Mouse (Mus musculus): ENCODE data around the gene Xylt1. TPM values are rescaled to one million over a fixed set of nuclear protein-coding genes. Genes with fewer than 3 reads are reported as not detected.
A peak's percentile ranks its signal among the peaks of the same experiment; 100 is the strongest.

Xylt1 gene
- polyA plus RNA-seq, 1 experiment from 2014 or later = 1.1 TPM

DNA sequence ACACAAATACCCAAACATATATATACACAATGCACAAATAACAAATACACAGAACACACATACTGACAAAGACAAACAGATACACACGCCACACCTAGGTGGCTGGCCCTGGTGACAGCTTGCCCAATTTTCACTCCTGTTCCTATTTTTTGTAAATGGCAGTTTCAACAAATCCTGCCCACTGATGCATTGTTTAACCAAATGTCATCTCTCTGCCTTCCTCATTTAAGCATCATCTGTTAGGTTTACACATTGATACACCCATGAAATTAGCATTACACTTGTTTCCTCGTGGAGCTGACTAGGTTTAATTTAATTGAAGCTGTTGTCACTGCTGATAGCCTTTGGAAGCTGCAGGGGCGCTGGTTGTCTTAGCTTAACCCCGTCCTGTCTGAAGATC lies 194.6 kb downstream of the Xylt1 start:
- ATAC-seq (ENCODE audit: low FRiP score) = no peak
- Histone ChIP-seq H3K9me3 (ENCODE audit: control insufficient read depth, low read length) (no peaks in the 10 kb centered on the region), H3K27ac (ENCODE audit: low read depth, low read length) (no peak overlapping the region), H3K27me3 (ENCODE audit: control insufficient read depth, insufficient read depth, low read length) (no peaks in the 10 kb centered on the region), H3K4me2 (no peak overlapping the region), H3K4me3 (ENCODE audit: low read depth, low read length) (no peak overlapping the region), H3K36me3 (ENCODE audit: control insufficient read depth, insufficient read depth, low read length) (no peaks in the 10 kb centered on the region), H3K4me1 (ENCODE audit: control insufficient read depth, insufficient read depth, low read length) (no peaks in the 10 kb centered on the region), H3K9ac (ENCODE audit: low read length) (no peak overlapping the region)
- DNase-seq (ENCODE audit: low spot score, missing footprints) = no peak
- WGBS = 45% methylated on average over 4 of the region's 4 CpGs

DNA sequence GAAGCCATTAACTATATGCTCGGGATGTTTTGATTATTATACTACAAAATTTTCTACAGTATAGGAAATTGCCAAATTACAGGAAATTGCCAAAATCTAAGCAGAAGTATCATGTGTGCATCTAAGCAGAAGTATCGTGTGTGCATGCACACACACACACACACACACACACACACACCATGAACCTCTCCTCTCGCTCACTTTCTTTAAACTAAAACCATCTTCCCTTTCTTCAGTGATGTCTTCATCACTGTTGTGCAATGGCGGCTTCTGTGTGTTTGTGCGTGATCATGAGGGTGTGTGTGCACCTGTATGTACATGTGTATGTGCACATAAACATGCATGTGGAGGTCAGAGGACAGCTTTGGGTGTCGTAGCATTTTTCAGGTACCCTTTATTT lies 196.3 kb downstream of the Xylt1 start:
- no peaks in the 10 kb centered on the region for H3K9me3 ChIP-seq (ENCODE audit: control insufficient read depth, low read length)
- no peak overlapping the region for H3K9ac ChIP-seq (ENCODE audit: low read length)
- H3K4me3 ChIP-seq (ENCODE audit: low read depth, low read length) = no peak overlapping the region
- DNase-seq (ENCODE audit: low spot score, missing footprints) (no peak), ATAC-seq (ENCODE audit: low FRiP score) (no peak)
- 95% methylated on average over 6 of the region's 6 CpGs for WGBS
- no peak overlapping the region for H3K27ac ChIP-seq (ENCODE audit: low read depth, low read length)
- no peaks in the 10 kb centered on the region for H3K27me3 ChIP-seq (ENCODE audit: control insufficient read depth, insufficient read depth, low read length)
- H3K36me3 ChIP-seq (ENCODE audit: control insufficient read depth, insufficient read depth, low read length) = no peaks in the 10 kb centered on the region
- no peaks in the 10 kb centered on the region for H3K4me1 ChIP-seq (ENCODE audit: control insufficient read depth, insufficient read depth, low read length)
- H3K4me2 ChIP-seq = no peak overlapping the region

DNA sequence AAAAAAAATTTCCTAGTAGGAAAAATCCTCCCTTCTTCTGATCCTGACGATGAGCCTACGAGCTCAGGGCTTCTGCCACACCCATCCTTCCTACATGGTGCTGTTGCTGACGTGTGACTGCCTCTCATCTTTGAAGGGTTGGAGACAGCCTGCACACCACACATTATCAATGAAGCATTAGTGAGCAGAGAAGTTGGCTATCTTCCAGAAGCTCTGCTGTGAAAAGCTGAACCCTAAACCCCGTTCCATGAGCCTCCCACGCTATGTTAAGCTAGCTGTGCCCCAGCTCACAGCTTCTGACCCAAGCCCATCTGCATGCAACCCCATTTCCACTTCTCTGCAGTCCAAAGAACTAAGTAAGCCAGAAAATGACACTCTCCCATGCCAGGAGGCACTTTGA lies 204.4 kb downstream of the Xylt1 start:
- no peak overlapping the region for H3K9ac ChIP-seq (ENCODE audit: low read length)
- DNase-seq (ENCODE audit: low spot score, missing footprints) = peak; percentile 14
- ATAC-seq (ENCODE audit: low FRiP score) = no peak
- peaks cover 9% of the 10 kb centered on the region; the same call in 1 of the 2 replicates for H3K4me1 ChIP-seq (ENCODE audit: control insufficient read depth, insufficient read depth, low read length)
- H3K4me3 ChIP-seq (ENCODE audit: low read depth, low read length) = no peak overlapping the region
- 80% methylated on average over 5 of the region's 5 CpGs for WGBS
- no peaks in the 10 kb centered on the region for H3K9me3 ChIP-seq (ENCODE audit: control insufficient read depth, low read length)
- H3K27ac ChIP-seq (ENCODE audit: low read depth, low read length) = no peak overlapping the region
- H3K36me3 ChIP-seq (ENCODE audit: control insufficient read depth, insufficient read depth, low read length) = no peaks in the 10 kb centered on the region
- H3K4me2 ChIP-seq = no peak overlapping the region
- H3K27me3 ChIP-seq (ENCODE audit: control insufficient read depth, insufficient read depth, low read length) = no peaks in the 10 kb centered on the region

DNA sequence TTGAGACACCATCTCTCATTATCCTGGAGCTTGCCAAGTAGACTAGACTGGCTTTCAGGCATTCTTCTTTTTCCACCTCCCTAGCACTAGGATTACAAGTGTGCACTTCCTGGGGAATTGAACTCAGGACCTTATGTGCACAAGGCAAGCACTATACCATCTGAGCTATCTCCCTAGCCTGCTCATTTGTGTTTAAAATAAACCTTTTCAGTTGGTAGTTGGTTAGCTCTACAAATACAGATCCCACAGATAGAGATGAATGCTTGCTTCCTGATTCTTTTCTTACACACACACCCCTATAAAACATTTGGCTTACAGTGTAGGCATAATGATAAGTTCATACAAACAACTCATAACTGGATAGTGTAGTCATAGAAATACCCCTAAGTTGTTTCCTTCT lies 206.0 kb downstream of the Xylt1 start:
- peak; percentile 6 for DNase-seq (ENCODE audit: low spot score, missing footprints)
- no peak overlapping the region for H3K27ac ChIP-seq (ENCODE audit: low read depth, low read length)
- H3K36me3 ChIP-seq (ENCODE audit: control insufficient read depth, insufficient read depth, low read length) = no peaks in the 10 kb centered on the region
- no peak overlapping the region for H3K4me3 ChIP-seq (ENCODE audit: low read depth, low read length)
- H3K9me3 ChIP-seq (ENCODE audit: control insufficient read depth, low read length) = no peaks in the 10 kb centered on the region
- H3K9ac ChIP-seq (ENCODE audit: low read length) = no peak overlapping the region
- no peak overlapping the region for H3K4me2 ChIP-seq
- no peaks in the 10 kb centered on the region for H3K27me3 ChIP-seq (ENCODE audit: control insufficient read depth, insufficient read depth, low read length)
- H3K4me1 ChIP-seq (ENCODE audit: control insufficient read depth, insufficient read depth, low read length) = peaks cover 9% of the 10 kb centered on the region; the same call in 1 of the 2 replicates
- no peak for ATAC-seq (ENCODE audit: low FRiP score)

DNA sequence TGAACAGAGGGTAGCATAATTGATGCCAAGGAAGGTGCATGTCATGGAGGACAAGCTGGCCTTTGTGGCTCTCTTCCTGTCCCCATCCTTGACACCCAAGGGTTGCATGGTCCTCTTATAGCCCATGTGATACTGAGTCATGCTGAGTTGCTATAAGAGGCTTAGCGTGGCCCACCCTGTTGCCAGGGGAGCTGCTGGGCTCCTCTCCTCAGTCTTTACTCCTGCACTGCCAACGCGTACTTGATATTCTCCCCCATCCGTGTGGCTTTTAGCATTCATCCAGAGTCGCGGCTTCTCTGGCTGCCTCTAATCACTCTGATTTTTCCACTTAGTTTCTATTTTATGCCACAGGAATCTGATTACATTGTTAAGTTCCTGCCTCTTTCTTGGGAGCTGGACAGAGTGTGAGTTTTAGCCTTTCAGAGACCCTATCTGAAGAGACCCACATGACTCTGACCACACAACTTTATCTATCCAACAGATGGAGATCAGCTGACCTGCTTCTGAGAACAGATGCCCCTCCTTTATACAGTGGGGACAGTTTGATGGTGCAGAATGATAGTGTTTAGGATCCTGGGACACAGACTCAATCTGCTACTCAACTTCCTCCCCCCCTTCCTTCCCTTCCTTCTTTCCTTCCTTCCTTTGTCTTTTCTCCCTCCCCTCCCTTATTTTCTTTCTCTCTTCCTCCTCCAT lies 206.6 kb downstream of the Xylt1 start:
- Histone ChIP-seq H3K27me3 (ENCODE audit: control insufficient read depth, insufficient read depth, low read length) (no peaks in the 10 kb centered on the region), H3K27ac (ENCODE audit: low read depth, low read length) (no peak overlapping the region), H3K36me3 (ENCODE audit: control insufficient read depth, insufficient read depth, low read length) (no peaks in the 10 kb centered on the region), H3K4me3 (ENCODE audit: low read depth, low read length) (no peak overlapping the region), H3K4me1 (ENCODE audit: control insufficient read depth, insufficient read depth, low read length) (peaks cover 9% of the 10 kb centered on the region; the same call in 1 of the 2 replicates), H3K4me2 (no peak overlapping the region), H3K9ac (ENCODE audit: low read length) (no peak overlapping the region), H3K9me3 (ENCODE audit: control insufficient read depth, low read length) (no peaks in the 10 kb centered on the region)
- 65% methylated on average over 6 of the region's 6 CpGs for WGBS
- DNase-seq (ENCODE audit: low spot score, missing footprints) = peak; percentile 79
- no peak for ATAC-seq (ENCODE audit: low FRiP score)

DNA sequence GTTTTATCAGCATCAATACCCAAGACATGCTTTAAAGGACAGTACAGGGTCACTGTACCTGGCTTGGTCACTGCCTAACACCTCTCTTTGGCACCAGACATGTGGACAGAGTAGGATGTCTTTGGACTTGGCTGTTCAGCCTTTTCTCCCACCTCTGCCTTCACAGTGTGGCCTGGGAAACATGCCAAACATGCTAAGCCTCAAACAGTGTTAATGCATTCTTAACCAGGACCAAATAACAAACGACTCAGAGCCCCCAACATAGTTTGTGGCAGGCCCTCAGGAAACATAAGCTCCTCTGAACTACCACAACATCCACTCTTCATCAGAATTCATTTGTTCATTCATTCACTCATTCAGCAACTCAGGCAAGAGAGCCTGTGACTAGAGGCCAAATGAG lies 207.6 kb downstream of the Xylt1 start:
- no peaks in the 10 kb centered on the region for H3K27me3 ChIP-seq (ENCODE audit: control insufficient read depth, insufficient read depth, low read length)
- peak; percentile 71 for DNase-seq (ENCODE audit: low spot score, missing footprints)
- H3K36me3 ChIP-seq (ENCODE audit: control insufficient read depth, insufficient read depth, low read length) = no peaks in the 10 kb centered on the region
- no peak for ATAC-seq (ENCODE audit: low FRiP score)
- no peak overlapping the region for H3K4me3 ChIP-seq (ENCODE audit: low read depth, low read length)
- H3K4me1 ChIP-seq (ENCODE audit: control insufficient read depth, insufficient read depth, low read length) = peaks cover 9% of the 10 kb centered on the region; the same call in 1 of the 2 replicates
- WGBS = 45% methylated on average over 1 of the region's 1 CpGs
- no peak overlapping the region for H3K9ac ChIP-seq (ENCODE audit: low read length)
- no peak overlapping the region for H3K27ac ChIP-seq (ENCODE audit: low read depth, low read length)
- no peaks in the 10 kb centered on the region for H3K9me3 ChIP-seq (ENCODE audit: control insufficient read depth, low read length)
- H3K4me2 ChIP-seq = no peak overlapping the region

DNA sequence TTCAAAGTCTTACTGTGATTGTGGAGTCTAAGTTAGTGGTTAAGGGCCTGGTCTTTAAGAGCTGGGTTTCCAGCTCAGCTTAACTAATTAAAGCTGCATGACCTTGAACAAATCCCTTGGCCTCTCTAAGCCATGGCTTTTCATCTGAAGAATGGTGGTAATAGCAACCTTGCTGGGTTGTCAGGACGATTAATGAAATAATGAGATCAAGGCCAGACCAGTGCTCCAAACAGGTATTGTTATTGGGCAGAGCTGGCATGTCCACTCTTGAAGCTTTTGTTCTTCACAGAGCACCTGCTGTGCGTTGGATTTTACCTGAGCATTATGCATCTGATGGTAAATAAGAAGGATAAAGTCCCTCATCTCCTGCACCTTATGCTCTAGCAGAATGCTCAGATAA lies 208.6 kb downstream of the Xylt1 start:
- H3K4me3 ChIP-seq (ENCODE audit: low read depth, low read length) = no peak overlapping the region
- H3K9ac ChIP-seq (ENCODE audit: low read length) = no peak overlapping the region
- H3K27me3 ChIP-seq (ENCODE audit: control insufficient read depth, insufficient read depth, low read length) = no peaks in the 10 kb centered on the region
- peaks cover 9% of the 10 kb centered on the region; the same call in 1 of the 2 replicates for H3K4me1 ChIP-seq (ENCODE audit: control insufficient read depth, insufficient read depth, low read length)
- H3K9me3 ChIP-seq (ENCODE audit: control insufficient read depth, low read length) = no peaks in the 10 kb centered on the region
- DNase-seq (ENCODE audit: low spot score, missing footprints) = peak; percentile 90
- peak; percentile 80 for ATAC-seq (ENCODE audit: low FRiP score)
- H3K4me2 ChIP-seq = no peak overlapping the region
- no peak overlapping the region for H3K27ac ChIP-seq (ENCODE audit: low read depth, low read length)
- H3K36me3 ChIP-seq (ENCODE audit: control insufficient read depth, insufficient read depth, low read length) = no peaks in the 10 kb centered on the region
- 23% methylated on average over 2 of the region's 2 CpGs for WGBS

DNA sequence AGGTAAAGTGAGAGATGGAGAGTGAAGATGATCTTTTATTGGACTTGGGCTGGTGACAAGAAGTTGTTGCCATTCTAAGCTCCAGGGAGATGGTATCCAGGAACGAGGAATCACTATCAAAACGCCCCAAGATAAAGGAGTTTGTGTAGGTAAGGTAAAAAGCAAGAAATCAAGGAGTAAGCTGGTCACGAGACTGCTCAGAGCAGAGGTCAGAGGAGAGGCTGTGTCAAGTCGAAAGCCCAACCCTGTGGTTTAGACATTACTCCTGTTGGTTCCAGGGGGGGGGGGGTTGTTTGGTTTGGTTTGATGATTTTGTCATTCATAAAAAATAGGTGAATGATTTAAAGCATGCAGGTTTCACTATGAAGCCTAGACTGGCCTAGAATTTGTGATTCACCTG lies 209.0 kb downstream of the Xylt1 start:
- Histone ChIP-seq H3K4me2 (no peak overlapping the region), H3K27ac (ENCODE audit: low read depth, low read length) (no peak overlapping the region), H3K27me3 (ENCODE audit: control insufficient read depth, insufficient read depth, low read length) (no peaks in the 10 kb centered on the region), H3K9ac (ENCODE audit: low read length) (no peak overlapping the region), H3K4me3 (ENCODE audit: low read depth, low read length) (no peak overlapping the region), H3K9me3 (ENCODE audit: control insufficient read depth, low read length) (no peaks in the 10 kb centered on the region), H3K4me1 (ENCODE audit: control insufficient read depth, insufficient read depth, low read length) (peaks cover 9% of the 10 kb centered on the region; the same call in 1 of the 2 replicates), H3K36me3 (ENCODE audit: control insufficient read depth, insufficient read depth, low read length) (no peaks in the 10 kb centered on the region)
- DNase-seq (ENCODE audit: low spot score, missing footprints) (no peak), ATAC-seq (ENCODE audit: low FRiP score) (no peak)
- WGBS = 39% methylated on average over 4 of the region's 4 CpGs

DNA sequence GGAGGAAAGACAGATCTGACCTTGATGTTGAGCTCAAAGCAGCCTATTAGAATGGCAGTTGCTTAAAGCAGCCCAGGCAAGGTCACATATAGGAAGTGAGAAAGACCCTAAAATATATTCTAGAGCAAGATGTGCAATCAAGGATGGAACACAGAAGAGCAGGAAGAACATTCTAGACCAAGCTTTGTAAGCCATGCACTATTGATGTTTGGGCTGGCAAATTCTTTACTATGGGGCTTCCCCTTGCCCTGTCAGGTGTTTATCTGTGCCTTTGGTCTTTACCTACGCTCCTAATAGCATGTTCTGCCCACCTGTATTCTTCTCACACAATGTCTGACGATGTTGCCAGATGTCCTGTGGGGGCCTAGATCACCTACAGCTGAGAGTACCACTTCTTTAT lies 213.4 kb downstream of the Xylt1 start:
- 82% methylated on average over 2 of the region's 2 CpGs for WGBS

More for the DNA sequence above, 213.4 kb downstream of the Xylt1 start:
- no peak overlapping the region for H3K4me2 ChIP-seq
- peaks cover 3% of the 10 kb centered on the region; the same call in 1 of the 2 replicates for H3K4me1 ChIP-seq (ENCODE audit: control insufficient read depth, insufficient read depth, low read length)
- H3K27me3 ChIP-seq (ENCODE audit: control insufficient read depth, insufficient read depth, low read length) = no peaks in the 10 kb centered on the region
- no peak overlapping the region for H3K9ac ChIP-seq (ENCODE audit: low read length)
- no peak overlapping the region for H3K27ac ChIP-seq (ENCODE audit: low read depth, low read length)
- no peaks in the 10 kb centered on the region for H3K9me3 ChIP-seq (ENCODE audit: control insufficient read depth, low read length)
- no peak overlapping the region for H3K4me3 ChIP-seq (ENCODE audit: low read depth, low read length)
- no peaks in the 10 kb centered on the region for H3K36me3 ChIP-seq (ENCODE audit: control insufficient read depth, insufficient read depth, low read length)
- no peak for ATAC-seq (ENCODE audit: low FRiP score)
- no peak for DNase-seq (ENCODE audit: low spot score, missing footprints)
